Mouse (Mus musculus) CH12.LX (cell line): Measurements from ENCODE around the gene Cpne5.

Source experiments
- CTCF ChIP-seq, 2 experiments: IDR thresholded peaks in 1 of 2; conservative IDR thresholded peaks in 1 of 2; 2 replicates each; pipeline ENCODE4 v1.5.1; 2011 to 2012; ENCODE audit warnings: low read depth in 2 of 2, low read length in 2 of 2, improper control_type of control experiment in 1 of 2, inconsistent platforms in 1 of 2, mild to moderate bottlenecking in 1 of 2, moderate library complexity in 1 of 2
- E2F4 ChIP-seq: IDR thresholded peaks from 2 replicates; pipeline ENCODE4 v1.6.1; 2011; ENCODE audit warnings: low read depth, low read length, improper control_type of control experiment; ENCODE audit not compliant: insufficient replicate concordance
- EP300 ChIP-seq: IDR thresholded peaks from 2 replicates; pipeline ENCODE4 v1.6.1; 2011; ENCODE audit warnings: low read length, improper control_type of control experiment
- MAX ChIP-seq: IDR thresholded peaks from 2 replicates; pipeline ENCODE4 v1.6.1; 2011; ENCODE audit warnings: low read length, improper control_type of control experiment
- MAZ ChIP-seq: IDR thresholded peaks from 2 replicates; pipeline ENCODE4 v1.6.1; 2012; ENCODE audit warnings: low read depth, mild to moderate bottlenecking, inconsistent platforms, low read length, improper control_type of control experiment, moderate library complexity
- NRF1 ChIP-seq: IDR thresholded peaks from 2 replicates; pipeline ENCODE4 v1.6.1; 2014; ENCODE audit warnings: low read depth, mild to moderate bottlenecking, inconsistent platforms, low read length, improper control_type of control experiment, moderate library complexity
- POLR2A ChIP-seq: IDR thresholded peaks from 2 replicates; pipeline ENCODE4 v1.6.1; 2011; ENCODE audit warnings: low read depth, mild to moderate bottlenecking, improper control_type of control experiment, low read length
- SMC3 ChIP-seq: IDR thresholded peaks from 2 replicates; pipeline ENCODE4 v1.6.1; 2011; ENCODE audit warnings: low read depth, low read length, improper control_type of control experiment
- TCF12 ChIP-seq: IDR thresholded peaks from 2 replicates; pipeline ENCODE4 v1.6.1; 2014; ENCODE audit warnings: low read depth, mild to moderate bottlenecking, inconsistent platforms, low read length, improper control_type of control experiment

GRCm38 (mm10) chr17:29263840-29264633, 26.1 kb upstream of the Cpne5 start, which contains the start of gene Ppil1:
- TF ChIP-seq EP300 (no peak), E2F4 (peak; percentile 99), POLR2A (peak; percentile 56; the same call in 1 of the 2 replicates), TCF12 (peak; percentile 79), MAX (peak; percentile 81), SMC3 (no peak), CTCF (conservative IDR thresholded peaks at IDR 0.05 in 1 of 2, IDR thresholded peaks at IDR 0.05 in 1 of 2; ENCODE audit: low read depth in 2 of 2, low read length in 2 of 2) (no peak), MAZ (no peak), NRF1 (0 out of 2 replicates have a peak, but pooled peaks have one; percentile 17)
